Mouse (Mus musculus): ENCODE measurements around the gene Hacd1. TPM values are rescaled to one million over a fixed set of nuclear protein-coding genes. Genes with fewer than 3 reads are reported as not detected.
A peak's percentile ranks its signal among the peaks of the same experiment; 100 is the strongest.

Hacd1 gene
- polyA plus RNA-seq, 1 experiment from 2014 or later: 68.3 TPM

DNA sequence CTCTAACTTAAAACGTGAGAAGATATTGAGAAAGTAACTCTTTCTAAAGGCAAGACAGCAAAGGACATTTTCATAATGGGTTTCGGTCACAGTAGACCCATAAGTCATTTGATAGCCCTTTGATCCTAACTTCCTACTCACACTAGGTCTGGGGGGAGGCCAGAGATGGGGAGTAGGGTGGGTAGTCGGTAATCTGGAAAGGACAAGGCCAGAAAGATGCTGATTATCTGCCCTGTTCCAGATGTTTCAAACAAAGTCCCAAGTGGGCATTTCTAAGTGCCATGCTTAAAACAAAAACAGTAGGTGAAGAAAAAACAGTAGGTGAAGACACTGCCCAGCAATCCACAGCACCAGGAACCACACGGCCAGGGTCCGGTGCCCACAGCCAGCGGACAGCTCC lies 1.2 kb downstream of the Hacd1 start:
- WGBS (ENCODE audit: insufficient replicate concordance): 2% methylated on average over 6 of the region's 6 CpGs
- H3K9me3 ChIP-seq (ENCODE audit: low read length): no peaks in the 10 kb centered on the region
- H3K36me3 ChIP-seq (replicated peaks; ENCODE audit: insufficient read depth, low read length): no peaks in the 10 kb centered on the region
- ATAC-seq (peak; percentile 8; the same call in 1 of the 2 replicates), DNase-seq (no peak)
- H3K9ac ChIP-seq (replicated peaks): peak overlapping the region; percentile 76
- peak overlapping the region; percentile 84 for H3K27ac ChIP-seq (ENCODE audit: low read depth)
- TF ChIP-seq EP300 (IDR thresholded peaks at IDR 0.05; ENCODE audit: low read depth) (no peak), CTCF (IDR thresholded peaks at IDR 0.05; ENCODE audit: low read depth) (no peak)
- H3K4me3 ChIP-seq (ENCODE audit: low read depth, low read length): peak overlapping the region; percentile 96
- H3K4me1 ChIP-seq (ENCODE audit: insufficient read depth): peaks cover 12% of the 10 kb centered on the region
- H3K4me2 ChIP-seq (ENCODE audit: low read depth, low read length): peak overlapping the region; percentile 84
- no peaks in the 10 kb centered on the region for H3K27me3 ChIP-seq (ENCODE audit: insufficient read depth, low read length)

DNA sequence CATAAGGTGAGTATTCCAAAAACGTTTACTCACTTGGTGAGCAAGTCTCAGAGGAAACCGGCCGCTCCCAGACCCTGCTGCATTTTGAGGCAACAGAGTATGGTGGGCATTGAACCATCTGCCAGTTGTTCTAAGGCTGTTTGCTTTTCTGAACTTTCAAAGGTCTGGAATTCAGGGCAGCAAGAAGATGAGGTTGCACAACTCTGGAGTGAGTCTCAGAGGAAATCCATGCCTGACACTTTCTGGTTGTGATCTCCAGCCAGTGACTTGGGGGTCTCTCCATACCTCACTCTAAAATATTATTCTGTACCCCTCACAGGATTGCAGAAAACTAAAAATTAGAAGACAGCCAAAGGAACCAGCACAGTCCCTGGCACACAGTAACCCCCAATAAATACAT lies 1.8 kb downstream of the Hacd1 start:
- Histone ChIP-seq H3K27me3 (ENCODE audit: insufficient read depth, low read length) (no peaks in the 10 kb centered on the region), H3K4me3 (ENCODE audit: low read depth, low read length) (0 out of 2 replicates have a peak overlapping the region, but pooled peaks have one; percentile 96), H3K9me3 (ENCODE audit: low read length) (no peaks in the 10 kb centered on the region), H3K4me1 (ENCODE audit: insufficient read depth) (peaks cover 12% of the 10 kb centered on the region), H3K4me2 (ENCODE audit: low read depth, low read length) (peak overlapping the region; percentile 84; the same call in 1 of the 2 replicates), H3K9ac (replicated peaks) (no peak overlapping the region), H3K27ac (ENCODE audit: low read depth) (no peak overlapping the region), H3K36me3 (replicated peaks; ENCODE audit: insufficient read depth, low read length) (no peaks in the 10 kb centered on the region)
- 67% methylated on average over 3 of the region's 3 CpGs for WGBS (ENCODE audit: insufficient replicate concordance)
- ATAC-seq: no peak
- no peak for TF ChIP-seq EP300 (IDR thresholded peaks at IDR 0.05; ENCODE audit: low read depth)
- TF ChIP-seq CTCF (IDR thresholded peaks at IDR 0.05; ENCODE audit: low read depth): no peak
- no peak for DNase-seq

DNA sequence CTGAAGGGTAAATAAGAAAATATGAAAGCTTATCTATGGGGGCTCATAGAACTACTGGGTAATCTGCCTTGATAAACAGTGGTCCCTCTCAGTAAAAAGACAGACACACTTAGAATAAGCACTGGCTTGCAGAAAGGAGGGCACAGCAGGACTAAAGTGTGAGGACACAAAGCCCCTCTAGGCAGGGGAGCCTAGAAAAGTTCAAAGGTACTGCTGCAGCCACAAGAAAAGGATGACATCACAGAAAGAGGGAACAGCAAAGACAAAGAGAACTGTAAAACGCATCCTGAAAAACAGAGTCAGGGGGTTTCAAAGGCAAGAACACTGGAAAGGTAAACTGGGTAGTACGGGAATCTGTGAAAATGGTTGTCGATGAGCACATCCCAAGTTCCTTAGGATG lies 2.3 kb downstream of the Hacd1 start:
- Histone ChIP-seq H3K27me3 (ENCODE audit: insufficient read depth, low read length) (no peaks in the 10 kb centered on the region), H3K4me3 (ENCODE audit: low read depth, low read length) (no peak overlapping the region), H3K4me2 (ENCODE audit: low read depth, low read length) (no peak overlapping the region), H3K4me1 (ENCODE audit: insufficient read depth) (peaks cover 12% of the 10 kb centered on the region), H3K36me3 (replicated peaks; ENCODE audit: insufficient read depth, low read length) (no peaks in the 10 kb centered on the region), H3K9ac (replicated peaks) (no peak overlapping the region), H3K9me3 (ENCODE audit: low read length) (no peaks in the 10 kb centered on the region), H3K27ac (ENCODE audit: low read depth) (no peak overlapping the region)
- WGBS (ENCODE audit: insufficient replicate concordance): 82% methylated on average over 3 of the region's 3 CpGs
- DNase-seq (no peak), ATAC-seq (no peak)
- TF ChIP-seq EP300 (IDR thresholded peaks at IDR 0.05; ENCODE audit: low read depth): no peak

DNA sequence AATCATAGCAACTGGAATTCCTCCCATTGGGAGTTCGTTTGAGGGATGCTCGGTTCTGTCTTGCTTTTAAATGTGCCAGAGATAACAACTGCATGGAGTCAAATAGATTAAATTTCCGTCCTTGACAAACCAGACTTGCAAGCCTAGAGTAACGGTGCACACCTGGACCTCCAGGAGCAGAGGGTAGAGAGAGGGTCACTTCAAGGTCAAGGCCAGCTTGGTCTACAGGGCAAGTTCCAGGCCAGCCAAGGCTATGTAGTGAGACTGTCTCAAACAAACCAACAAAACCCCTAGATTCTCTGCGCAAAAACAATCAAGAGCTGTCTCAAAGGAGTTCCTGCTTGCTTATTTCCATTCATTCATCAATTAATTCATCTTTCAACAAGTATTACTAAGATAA lies 7.1 kb downstream of the Hacd1 start:
- Histone ChIP-seq H3K36me3 (replicated peaks; ENCODE audit: insufficient read depth, low read length) (no peaks in the 10 kb centered on the region), H3K4me2 (ENCODE audit: low read depth, low read length) (no peak overlapping the region), H3K4me1 (ENCODE audit: insufficient read depth) (peaks cover 3% of the 10 kb centered on the region), H3K27ac (ENCODE audit: low read depth) (no peak overlapping the region), H3K27me3 (ENCODE audit: insufficient read depth, low read length) (no peaks in the 10 kb centered on the region), H3K9me3 (ENCODE audit: low read length) (no peaks in the 10 kb centered on the region), H3K4me3 (ENCODE audit: low read depth, low read length) (no peak overlapping the region), H3K9ac (replicated peaks) (no peak overlapping the region)
- no peak for TF ChIP-seq CTCF (IDR thresholded peaks at IDR 0.05; ENCODE audit: low read depth)
- TF ChIP-seq EP300 (IDR thresholded peaks at IDR 0.05; ENCODE audit: low read depth): no peak
- no peak for DNase-seq
- no peak for ATAC-seq
- WGBS (ENCODE audit: insufficient replicate concordance): 68% methylated on average over 5 of the region's 5 CpGs

DNA sequence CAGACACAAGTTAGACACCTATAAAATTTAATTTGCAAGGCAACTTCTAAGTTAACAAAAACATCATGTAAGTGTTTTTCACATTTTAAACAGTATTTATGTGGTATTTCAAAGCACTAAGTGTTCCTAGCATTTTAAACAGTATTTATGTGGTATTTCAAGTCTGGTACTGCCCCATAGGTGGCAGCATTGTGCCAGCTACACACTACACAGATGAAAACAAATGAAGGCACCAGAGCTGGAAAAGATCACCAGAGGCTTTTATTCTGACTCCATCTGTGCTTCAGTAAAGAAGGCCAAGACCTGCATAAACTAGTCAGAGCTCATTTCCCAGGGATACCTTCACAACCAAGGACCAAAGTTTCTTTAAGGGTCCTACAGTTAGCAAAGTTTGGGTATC lies 7.6 kb downstream of the Hacd1 start:
- TF ChIP-seq CTCF (IDR thresholded peaks at IDR 0.05; ENCODE audit: low read depth) (peak; percentile 88), EP300 (IDR thresholded peaks at IDR 0.05; ENCODE audit: low read depth) (no peak)
- Histone ChIP-seq H3K9ac (replicated peaks) (no peak overlapping the region), H3K36me3 (replicated peaks; ENCODE audit: insufficient read depth, low read length) (no peaks in the 10 kb centered on the region), H3K27me3 (ENCODE audit: insufficient read depth, low read length) (no peaks in the 10 kb centered on the region), H3K27ac (ENCODE audit: low read depth) (no peak overlapping the region), H3K9me3 (ENCODE audit: low read length) (no peaks in the 10 kb centered on the region), H3K4me2 (ENCODE audit: low read depth, low read length) (no peak overlapping the region), H3K4me1 (ENCODE audit: insufficient read depth) (no peaks in the 10 kb centered on the region), H3K4me3 (ENCODE audit: low read depth, low read length) (no peak overlapping the region)
- peak; percentile 75 for ATAC-seq
- DNase-seq: peak; percentile 69

DNA sequence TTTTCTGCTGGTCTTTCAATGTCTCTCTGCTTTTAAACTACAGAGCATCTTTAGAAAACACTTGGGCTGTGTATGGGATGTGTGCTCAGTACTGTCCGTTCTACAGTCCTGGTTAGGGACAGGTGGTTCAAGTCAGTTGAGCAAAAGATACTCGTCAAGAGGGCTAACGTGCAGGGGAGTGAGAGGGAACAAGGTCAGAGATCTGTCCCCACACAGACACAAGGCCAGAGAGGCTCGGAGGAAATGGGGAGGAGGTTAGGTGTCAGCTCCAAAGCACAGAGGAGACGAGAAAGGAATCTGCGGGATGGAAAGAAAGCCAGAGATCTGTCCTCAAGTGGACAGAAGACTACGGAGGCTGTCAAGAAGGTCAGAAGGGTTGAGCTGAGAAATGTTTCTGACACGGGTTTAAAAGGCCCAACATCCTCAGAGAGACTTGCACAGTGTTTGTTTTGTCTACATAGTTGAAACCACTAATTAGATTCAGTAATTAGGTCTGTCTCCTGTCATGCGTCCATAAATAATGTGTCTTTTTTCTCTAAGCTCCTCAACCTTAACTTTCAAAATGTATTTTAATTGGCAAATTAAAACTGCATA lies 12.3 kb downstream of the Hacd1 start:
- no peaks in the 10 kb centered on the region for H3K4me1 ChIP-seq (ENCODE audit: insufficient read depth)
- H3K27me3 ChIP-seq (ENCODE audit: insufficient read depth, low read length): no peaks in the 10 kb centered on the region
- 75% methylated on average over 9 of the region's 9 CpGs for WGBS (ENCODE audit: insufficient replicate concordance)
- TF ChIP-seq CTCF (IDR thresholded peaks at IDR 0.05; ENCODE audit: low read depth) (no peak), EP300 (IDR thresholded peaks at IDR 0.05; ENCODE audit: low read depth) (no peak)
- DNase-seq (no peak), ATAC-seq (no peak)
- peaks cover 6% of the 10 kb centered on the region; the same call in 1 of the 2 replicates for H3K36me3 ChIP-seq (replicated peaks; ENCODE audit: insufficient read depth, low read length)
- no peak overlapping the region for H3K9ac ChIP-seq (replicated peaks)
- no peaks in the 10 kb centered on the region for H3K9me3 ChIP-seq (ENCODE audit: low read length)
- H3K4me2 ChIP-seq (ENCODE audit: low read depth, low read length): no peak overlapping the region
- H3K27ac ChIP-seq (ENCODE audit: low read depth): no peak overlapping the region
- no peak overlapping the region for H3K4me3 ChIP-seq (ENCODE audit: low read depth, low read length)

DNA sequence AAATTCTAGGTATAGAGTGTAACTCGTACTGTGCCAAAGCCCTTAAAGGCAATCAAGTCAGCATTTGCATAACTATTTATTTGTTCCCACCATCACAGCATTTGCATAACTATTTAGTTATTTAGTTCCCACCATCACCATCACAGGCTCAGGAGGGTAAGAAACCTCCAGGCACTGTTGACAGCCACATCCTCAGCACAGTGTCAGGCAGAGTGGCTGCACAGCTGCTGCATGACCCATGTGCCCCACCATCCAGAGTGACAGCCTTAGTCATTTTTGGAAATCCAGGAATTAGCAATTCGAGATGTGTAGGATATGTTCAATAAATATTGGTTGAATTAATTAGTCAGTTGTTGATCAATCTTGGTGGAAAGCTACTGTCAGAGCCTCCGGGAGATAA lies 12.9 kb downstream of the Hacd1 start:
- Histone ChIP-seq H3K9me3 (ENCODE audit: low read length) (no peaks in the 10 kb centered on the region), H3K27ac (ENCODE audit: low read depth) (no peak overlapping the region), H3K4me3 (ENCODE audit: low read depth, low read length) (no peak overlapping the region), H3K9ac (replicated peaks) (no peak overlapping the region), H3K4me2 (ENCODE audit: low read depth, low read length) (no peak overlapping the region), H3K4me1 (ENCODE audit: insufficient read depth) (no peaks in the 10 kb centered on the region), H3K27me3 (ENCODE audit: insufficient read depth, low read length) (no peaks in the 10 kb centered on the region), H3K36me3 (replicated peaks; ENCODE audit: insufficient read depth, low read length) (peaks cover 6% of the 10 kb centered on the region; the same call in 1 of the 2 replicates)
- TF ChIP-seq EP300 (IDR thresholded peaks at IDR 0.05; ENCODE audit: low read depth) (no peak), CTCF (IDR thresholded peaks at IDR 0.05; ENCODE audit: low read depth) (no peak)
- WGBS (ENCODE audit: insufficient replicate concordance): 75% methylated on average over 3 of the region's 3 CpGs
- no peak for ATAC-seq
- no peak for DNase-seq

Measured in liver, postnatal 0 days (tissue).